Mouse (Mus musculus) heart, adult 2 months (tissue): ENCODE measurements around the gene Olfr372.

Source experiments
- CTCF ChIP-seq: fragments of 200-600 bp; IDR thresholded peaks from 2 replicates; pipeline ENCODE4 v1.8.1; 2022; ENCODE audit warnings: antibody characterized with exemption, mild to moderate bottlenecking, moderate library complexity
- EP300 ChIP-seq: fragments of 200-500 bp; IDR thresholded peaks from 2 replicates; pipeline ENCODE4 v1.6.1; 2011; ENCODE audit warnings: low read depth, low read length, control low read depth; ENCODE audit not compliant: insufficient read depth
- POLR2A ChIP-seq: fragments of 200-500 bp; IDR thresholded peaks from 2 replicates; pipeline ENCODE4 v1.6.1; 2011; ENCODE audit warnings: mild to moderate bottlenecking, low read depth, low read length, control low read depth; ENCODE audit not compliant: insufficient read depth

DNA sequence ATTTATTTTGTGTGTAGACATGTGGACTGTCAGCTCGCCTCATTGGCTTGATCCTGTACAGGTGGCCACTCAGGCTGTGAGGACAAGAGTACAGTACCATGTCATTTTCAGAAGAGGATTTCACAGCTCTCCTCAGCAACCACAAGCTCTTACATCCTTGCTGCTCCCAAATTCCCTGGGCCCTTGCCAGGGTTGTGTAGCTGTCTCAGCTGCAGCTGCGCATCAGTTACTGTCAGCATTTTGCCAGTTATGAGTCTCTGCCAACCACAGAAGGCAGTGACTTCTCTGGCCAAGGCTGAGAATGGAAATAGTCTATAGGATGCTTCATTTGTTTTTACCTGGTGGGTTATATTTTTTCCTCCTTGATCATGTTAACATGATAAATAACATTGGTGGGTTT, 22.9 kb upstream of the Olfr372 start:
- TF ChIP-seq CTCF (no peak), POLR2A (no peak), EP300 (no peak)
